Mouse (Mus musculus) liver, adult 2 months (tissue): ENCODE results near the gene Olfr986.

ENCODE experiments used
- CTCF ChIP-seq: fragments of 200-500 bp; IDR thresholded peaks from 2 replicates; pipeline ENCODE4 v1.5.1; 2011; ENCODE audit warnings: low read depth, low read length, control low read depth
- POLR2A ChIP-seq: fragments of 200-500 bp; IDR thresholded peaks from 2 replicates; pipeline ENCODE4 v1.6.1; 2011; ENCODE audit warnings: low read length, control low read depth; ENCODE audit not compliant: insufficient read depth; ENCODE audit errors: extremely low read depth

DNA sequence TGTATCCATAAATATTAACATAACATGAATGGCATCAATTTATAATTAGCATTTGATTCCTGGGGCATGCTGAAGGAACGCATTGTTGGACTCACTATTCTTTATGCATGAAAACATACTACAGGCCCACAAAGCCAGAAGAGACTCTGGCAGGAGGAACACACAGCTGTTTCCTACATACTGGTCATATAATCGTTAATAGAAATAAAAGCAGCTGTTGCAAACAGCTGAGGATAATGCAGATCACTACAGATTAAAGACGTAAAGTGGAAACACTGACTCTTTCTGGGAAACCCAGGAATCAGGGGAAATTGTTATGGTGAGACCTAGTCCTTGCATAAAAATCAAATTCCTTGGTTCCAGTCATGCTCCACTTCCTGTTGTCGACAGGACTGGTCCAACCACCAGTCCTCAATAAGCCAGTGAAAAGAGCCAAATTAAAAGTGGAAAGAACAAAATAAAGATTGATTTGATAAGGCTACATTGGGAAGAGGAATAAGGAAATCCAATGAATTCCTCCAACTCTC is 25.5 kb upstream of the Olfr986 start:
- TF ChIP-seq POLR2A = no peak
- no peak for TF ChIP-seq CTCF
